Mouse (Mus musculus) testis, adult 2 months (tissue): ENCODE results near the gene Alkbh1. TPM values are rescaled to one million over a fixed set of nuclear protein-coding genes. Genes with fewer than 3 reads are reported as not detected.

ENCODE experiments used
- H3K27ac ChIP-seq: fragments of 200-500 bp; 2 replicates; pipeline ENCODE4 v1.5.1; 2012; ENCODE audit warnings: low read depth, low read length; ENCODE audit not compliant: control insufficient read depth, insufficient read depth
- H3K27me3 ChIP-seq: fragments of 200-500 bp; 2 replicates; pipeline ENCODE4 v1.6.1; 2012; ENCODE audit warnings: mild to moderate bottlenecking, low read length, moderate library complexity; ENCODE audit not compliant: control insufficient read depth, insufficient read depth
- H3K36me3 ChIP-seq: fragments of 200-500 bp; 2 replicates; pipeline ENCODE4 v1.6.1; 2012; ENCODE audit warnings: mild to moderate bottlenecking, low read length; ENCODE audit not compliant: control insufficient read depth, insufficient read depth
- H3K4me1 ChIP-seq: fragments of 200-500 bp; 2 replicates; pipeline ENCODE4 v1.6.1; 2012; ENCODE audit warnings: low read length; ENCODE audit not compliant: control insufficient read depth, insufficient read depth
- H3K4me3 ChIP-seq: fragments of 200-500 bp; 2 replicates; pipeline ENCODE4 v1.5.1; 2012; ENCODE audit warnings: low read depth, mild to moderate bottlenecking, low read length, moderate library complexity, mixed read lengths; ENCODE audit not compliant: control insufficient read depth
- CTCF ChIP-seq: fragments of 200-500 bp; IDR thresholded peaks from 2 replicates; pipeline ENCODE4 v1.5.1; 2012; ENCODE audit warnings: low read depth, mild to moderate bottlenecking, inconsistent platforms, low read length, moderate library complexity; ENCODE audit not compliant: control insufficient read depth, insufficient read depth, insufficient replicate concordance
- POLR2A ChIP-seq: fragments of 200-500 bp; IDR thresholded peaks from 2 replicates; pipeline ENCODE4 v1.6.1; 2012; ENCODE audit warnings: low read depth, mild to moderate bottlenecking, inconsistent platforms, low read length, moderate library complexity; ENCODE audit not compliant: control insufficient read depth
- polyA plus RNA-seq: library from polyadenylated mRNA; depleted of rRNA; stranded (reverse); fragments of >200 nt; gene quantifications from 2 replicates; pipeline ENCODE4 v1.2.3, GENCODE M21; 2012

Gene Alkbh1
- polyA plus RNA-seq, 1 experiment: 12.8 TPM

- Histone ChIP-seq H3K4me3 (no peak overlapping the region), H3K27me3 (no peaks in the 10 kb centered on the region), H3K27ac (no peak overlapping the region), H3K4me1 (no peaks in the 10 kb centered on the region), H3K36me3 (peaks cover 2% of the 10 kb centered on the region; the same call in 1 of the 2 replicates)
- TF ChIP-seq CTCF: no peak
- TF ChIP-seq POLR2A: no peak
Measured at GRCm38 (mm10) chr12:87426354-87427031, 17.3 kb downstream of the Alkbh1 start.

GRCm38 (mm10) chr12:87424516-87424915 is 19.3 kb downstream of the Alkbh1 start:
- H3K27me3 ChIP-seq: no peaks in the 10 kb centered on the region
- H3K4me3 ChIP-seq: no peak overlapping the region
- no peak overlapping the region for H3K27ac ChIP-seq
- no peaks in the 10 kb centered on the region for H3K4me1 ChIP-seq
- H3K36me3 ChIP-seq: no peaks in the 10 kb centered on the region; the same call in 1 of the 2 replicates
- no peak for TF ChIP-seq CTCF
- TF ChIP-seq POLR2A: no peak

GRCm38 (mm10) chr12:87423700-87424099 is 20.1 kb downstream of the Alkbh1 start:
- TF ChIP-seq POLR2A: no peak
- TF ChIP-seq CTCF: no peak
- H3K27ac ChIP-seq: no peak overlapping the region
- no peaks in the 10 kb centered on the region for H3K27me3 ChIP-seq
- no peak overlapping the region for H3K4me3 ChIP-seq
- H3K36me3 ChIP-seq: no peaks in the 10 kb centered on the region; the same call in 1 of the 2 replicates
- no peaks in the 10 kb centered on the region for H3K4me1 ChIP-seq

GRCm38 (mm10) chr12:87421708-87422507 is 21.9 kb downstream of the Alkbh1 start:
- no peaks in the 10 kb centered on the region; the same call in 1 of the 2 replicates for H3K36me3 ChIP-seq
- TF ChIP-seq CTCF: no peak
- TF ChIP-seq POLR2A: no peak
- H3K27ac ChIP-seq: no peak overlapping the region
- H3K4me1 ChIP-seq: no peaks in the 10 kb centered on the region
- H3K27me3 ChIP-seq: no peaks in the 10 kb centered on the region
- no peak overlapping the region for H3K4me3 ChIP-seq

- H3K4me3 ChIP-seq: no peak overlapping the region
- TF ChIP-seq CTCF: no peak
- no peak for TF ChIP-seq POLR2A
- H3K27ac ChIP-seq: no peak overlapping the region
- H3K36me3 ChIP-seq: no peaks in the 10 kb centered on the region; the same call in 1 of the 2 replicates
- no peaks in the 10 kb centered on the region for H3K4me1 ChIP-seq
- H3K27me3 ChIP-seq: no peaks in the 10 kb centered on the region
Measured at GRCm38 (mm10) chr12:87419974-87420485, 23.8 kb downstream of the Alkbh1 start.

GRCm38 (mm10) chr12:87418921-87419320 is 24.9 kb downstream of the Alkbh1 start:
- Histone ChIP-seq H3K36me3 (no peaks in the 10 kb centered on the region; the same call in 1 of the 2 replicates), H3K4me3 (no peak overlapping the region), H3K4me1 (no peaks in the 10 kb centered on the region), H3K27me3 (no peaks in the 10 kb centered on the region), H3K27ac (no peak overlapping the region)
- TF ChIP-seq CTCF (no peak), POLR2A (no peak)

- no peaks in the 10 kb centered on the region for H3K27me3 ChIP-seq
- no peak overlapping the region for H3K4me3 ChIP-seq
- no peaks in the 10 kb centered on the region for H3K36me3 ChIP-seq
- H3K27ac ChIP-seq: no peak overlapping the region
- TF ChIP-seq POLR2A (no peak), CTCF (peak; percentile 70; the same call in 1 of the 2 replicates)
- no peaks in the 10 kb centered on the region for H3K4me1 ChIP-seq
Measured at GRCm38 (mm10) chr12:87416690-87417089, 27.1 kb downstream of the Alkbh1 start.
